Mouse (Mus musculus) left cerebral cortex, adult 2 months (tissue): ENCODE results near the gene Cldn19. TPM values are rescaled to one million over a fixed set of nuclear protein-coding genes. Genes with fewer than 3 reads are reported as not detected.
"Not testable (repeated sequence)": the region's sequence is repeated elsewhere in the genome, so short reads cannot be mapped to it uniquely, and the experiment has no call there.

Source experiments
- DNase-seq, 2 experiments: peaks; one replicate each; pipeline ENCODE4 v3.0.0; 2021 to 2022; ENCODE audit warnings: low spot score in 2 of 2, mixed read lengths in 1 of 2; ENCODE audit errors: extremely low spot score in 1 of 2
- H3K27ac ChIP-seq: fragments of 200-600 bp; 2 replicates; pipeline ENCODE4 v1.8.1; 2022
- H3K4me3 ChIP-seq: fragments of 200-600 bp; 2 replicates; pipeline ENCODE4 v1.8.1; 2022
- CTCF ChIP-seq: fragments of 200-600 bp; IDR thresholded peaks from 2 replicates; pipeline ENCODE4 v1.8.1; 2022; ENCODE audit warnings: antibody characterized with exemption, mild to moderate bottlenecking, moderate library complexity
- intact Hi-C: fragments of 180-260 bp; cut with DNase I; formaldehyde crosslinking; loops from one replicate; pipeline ENCODE4 v1.15.1; 2025
- total RNA-seq, 2 experiments: library from RNA; stranded (reverse); gene quantifications; 2 replicates each; pipeline ENCODE4 v1.2.3; 2021

The Cldn19 gene
- total RNA-seq, 2 experiments from 2014 or later = 0.18 to 0.30 TPM

DNA sequence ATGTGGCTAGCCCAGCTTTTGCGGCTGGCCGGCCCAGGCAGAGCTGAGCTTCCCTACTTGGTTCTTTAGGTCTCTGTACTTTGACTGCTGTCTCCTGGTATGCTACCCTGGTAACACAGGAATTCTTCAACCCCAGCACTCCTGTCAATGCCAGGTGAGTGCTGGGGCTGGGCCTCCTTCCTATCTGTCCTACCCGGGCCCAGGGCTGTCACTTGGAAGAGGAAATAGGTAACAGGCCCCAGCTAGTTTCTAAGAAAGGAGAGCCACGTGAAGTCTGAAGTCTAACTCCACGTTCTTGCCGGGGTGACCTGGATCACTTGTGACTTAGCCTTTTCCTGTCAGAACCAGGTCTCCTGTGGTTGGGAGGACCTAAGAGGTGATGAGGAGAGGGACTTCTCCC is 1.9 kb downstream of the Cldn19 start:
- intact Hi-C loops = no loop called here
- TF ChIP-seq CTCF = no peak
- no peak for DNase-seq
- no peak overlapping the region for H3K4me3 ChIP-seq
- no peak overlapping the region for H3K27ac ChIP-seq

DNA sequence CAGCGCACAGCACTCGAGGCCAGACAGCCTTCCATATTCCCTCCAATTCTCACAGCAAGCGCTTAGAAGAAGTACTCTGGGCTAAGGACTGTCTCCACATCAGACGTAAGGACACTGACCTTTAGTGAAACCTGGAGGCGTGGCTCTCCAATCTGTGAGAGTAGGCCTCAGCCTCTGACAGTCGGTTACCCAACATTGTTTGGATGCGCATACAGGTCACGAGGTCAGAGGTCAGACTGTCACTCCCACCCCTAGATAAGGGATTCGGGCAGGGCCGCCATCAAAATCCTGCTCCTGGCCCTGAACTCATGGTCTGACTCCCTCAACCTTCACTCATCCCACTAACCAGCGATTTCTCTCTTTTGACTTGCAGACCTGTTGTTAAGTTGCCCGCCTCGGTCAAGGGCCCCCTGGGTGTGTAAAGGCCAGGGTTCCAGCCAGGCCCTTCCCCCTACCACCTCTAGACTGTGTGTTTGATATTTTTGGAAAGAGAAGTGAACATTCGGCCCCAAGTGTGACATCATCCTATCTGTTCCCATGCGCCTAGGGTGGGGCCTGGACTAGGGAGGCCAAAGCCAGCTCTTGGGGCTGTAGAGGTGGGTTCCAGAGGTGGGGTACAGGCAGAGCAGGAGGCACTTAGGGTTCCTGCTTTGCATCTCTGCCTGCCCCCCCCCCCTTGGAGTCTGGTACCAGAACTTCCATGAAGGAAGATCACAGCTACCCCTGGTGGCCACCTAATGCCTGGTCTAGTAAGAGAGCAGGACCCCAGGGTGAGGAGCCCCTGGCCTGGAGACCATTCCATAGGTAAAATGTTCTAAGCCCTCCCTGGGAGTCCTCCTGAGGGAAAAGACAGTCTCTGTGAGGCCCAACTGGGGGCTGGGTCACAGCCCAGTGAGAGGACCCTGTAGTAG is 4.4 kb downstream of the Cldn19 start:
- DNase-seq = no peak
- peak; percentile 7; the same call in 1 of the 2 replicates for TF ChIP-seq CTCF
- Histone ChIP-seq H3K4me3 (no peak overlapping the region), H3K27ac (no peak overlapping the region)
- intact Hi-C loops = no loop called here

GRCm38 (mm10) chr4:119261087-119261713 is 6.0 kb downstream of the Cldn19 start:
- no peak for TF ChIP-seq CTCF
- intact Hi-C loops = no loop called here
- DNase-seq = no peak

GRCm38 (mm10) chr4:119262483-119262882 is 7.3 kb downstream of the Cldn19 start:
- H3K27ac ChIP-seq = no peak overlapping the region
- intact Hi-C loops = no loop called here
- no peak for TF ChIP-seq CTCF
- no peak for DNase-seq
- no peak overlapping the region for H3K4me3 ChIP-seq

More at GRCm38 (mm10) chr4:119261087-119261713, 6.0 kb downstream of the Cldn19 start:
- no peak overlapping the region for H3K27ac ChIP-seq
- H3K4me3 ChIP-seq = no peak overlapping the region

DNA sequence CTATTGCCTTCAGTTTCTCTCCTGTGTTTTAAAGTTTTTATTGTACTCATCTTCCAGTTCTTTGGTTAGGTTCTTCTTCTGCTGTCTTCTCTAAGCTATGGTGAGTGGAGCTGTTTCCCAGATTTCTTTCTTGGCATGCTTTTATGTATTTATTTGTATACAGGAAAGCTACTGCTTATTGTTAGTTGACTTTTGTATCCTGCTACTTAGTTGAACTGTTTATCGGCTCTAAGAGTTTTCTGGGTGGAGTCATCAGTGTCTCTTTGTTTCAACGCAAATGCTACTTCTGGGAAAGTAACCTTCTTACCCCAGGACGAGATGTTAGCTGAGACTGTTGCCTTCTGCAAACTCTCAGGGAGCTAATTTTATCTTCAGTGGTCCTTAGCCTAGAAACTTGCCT is 8.2 kb downstream of the Cldn19 start:
- no peak overlapping the region for H3K4me3 ChIP-seq
- DNase-seq = no peak
- intact Hi-C loops = no loop called here
- H3K27ac ChIP-seq = no peak overlapping the region
- no peak for TF ChIP-seq CTCF

DNA sequence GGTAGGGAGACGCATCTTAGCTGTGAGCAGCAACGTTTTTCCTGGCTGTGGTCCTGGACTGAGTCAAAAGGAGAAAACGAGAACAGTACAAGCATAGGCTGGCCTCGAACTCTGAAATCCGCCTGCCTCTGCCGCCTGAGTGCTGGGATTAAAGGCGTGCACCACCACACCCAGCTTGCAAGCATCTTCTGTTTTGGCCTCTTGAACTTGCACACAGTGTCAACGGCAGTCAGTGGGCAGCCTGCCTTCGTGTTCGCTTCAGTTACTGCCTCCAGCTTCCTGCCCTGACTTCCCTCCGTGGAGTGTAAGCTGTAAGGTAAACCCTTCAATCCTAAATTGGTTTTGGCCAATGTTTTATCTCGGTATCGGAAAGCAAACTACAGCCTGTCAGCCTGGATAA is 11.4 kb downstream of the Cldn19 start:
- TF ChIP-seq CTCF = no peak
- DNase-seq = no peak

GRCm38 (mm10) chr4:119274627-119275026 is 19.4 kb downstream of the Cldn19 start:
- DNase-seq = no peak
- no peak overlapping the region for H3K4me3 ChIP-seq
- H3K27ac ChIP-seq = peak overlapping the region; percentile 38
- intact Hi-C loops = no loop called here
- TF ChIP-seq CTCF = no peak

More for the DNA sequence above, 11.4 kb downstream of the Cldn19 start:
- Histone ChIP-seq H3K4me3 (no peak overlapping the region), H3K27ac (no peak overlapping the region)
- intact Hi-C loops = no loop called here

DNA sequence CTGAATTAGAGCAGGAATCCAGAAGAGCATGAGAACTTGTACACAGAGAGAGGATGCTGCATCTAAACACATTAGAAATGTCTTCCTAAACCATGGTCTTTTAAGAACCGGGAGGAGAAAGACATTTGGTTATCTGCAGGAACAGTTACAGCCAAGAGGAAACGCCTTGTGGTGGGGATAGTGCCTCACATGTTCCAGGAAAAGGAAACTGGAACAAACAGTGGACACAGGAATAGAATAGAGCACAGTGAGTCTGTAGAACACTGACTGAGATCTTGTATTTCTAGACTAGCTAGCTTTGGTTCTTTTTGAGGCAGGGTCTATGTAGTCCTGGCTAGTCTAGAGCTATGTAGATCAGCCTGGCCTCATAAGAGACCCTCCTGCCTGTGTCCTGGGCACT is 20.0 kb downstream of the Cldn19 start:
- no peak; the same call in 1 of the 2 replicates for TF ChIP-seq CTCF
- intact Hi-C loops = no loop called here
- Histone ChIP-seq H3K27ac (peak overlapping the region; percentile 38), H3K4me3 (no peak overlapping the region)
- DNase-seq = no peak

GRCm38 (mm10) chr4:119275726-119276125 is 20.5 kb downstream of the Cldn19 start:
- H3K27ac ChIP-seq = peak overlapping the region; percentile 38; the same call in 1 of the 2 replicates
- intact Hi-C loops = no loop called here
- DNase-seq = no peak
- no peak for TF ChIP-seq CTCF
- no peak overlapping the region for H3K4me3 ChIP-seq

GRCm38 (mm10) chr4:119278784-119279183 is 23.6 kb downstream of the Cldn19 start:
- H3K27ac ChIP-seq, H3K4me3 ChIP-seq, DNase-seq, intact Hi-C loops: not testable (repeated sequence)

DNA sequence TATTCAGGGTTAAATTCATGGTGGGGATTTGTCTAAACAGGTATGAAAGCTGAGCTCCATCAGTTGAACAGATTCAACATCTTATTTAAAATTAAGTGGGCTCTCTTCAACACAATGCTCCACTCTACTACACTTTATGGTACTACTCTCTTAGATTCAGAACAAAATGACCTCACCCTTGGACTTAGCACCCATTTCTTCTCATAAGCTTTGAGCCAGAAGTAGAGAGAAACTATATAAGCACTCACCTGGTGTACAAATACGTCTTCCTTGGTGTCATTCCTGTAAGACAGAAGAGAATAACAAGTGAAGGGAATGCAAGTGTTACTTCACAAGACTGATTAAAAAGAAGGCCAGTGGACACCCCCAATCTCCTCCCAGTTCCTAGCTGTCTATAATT is 29.6 kb downstream of the Cldn19 start:
- intact Hi-C loops = no loop called here
- DNase-seq = no peak
- H3K4me3 ChIP-seq = no peak overlapping the region
- no peak for TF ChIP-seq CTCF
- H3K27ac ChIP-seq = no peak overlapping the region

DNA sequence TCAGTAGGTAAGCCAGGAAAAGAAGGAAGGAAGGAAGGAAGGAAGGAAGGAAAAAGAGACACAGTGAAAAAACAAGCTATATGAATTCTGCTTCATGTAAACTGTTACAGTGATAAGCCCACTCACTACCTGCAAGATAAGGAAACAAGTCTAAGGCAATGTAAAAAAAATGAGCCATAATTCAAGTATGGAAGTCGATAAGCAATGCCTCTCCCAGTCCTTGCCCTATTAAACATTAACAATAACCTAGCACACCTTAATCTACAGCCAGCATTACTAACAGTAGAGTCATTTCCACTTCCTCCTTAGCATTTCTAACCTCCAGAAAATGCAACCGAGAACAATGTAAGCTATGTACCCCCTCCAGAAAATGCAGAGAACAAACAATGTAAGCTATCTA is 30.1 kb downstream of the Cldn19 start:
- Histone ChIP-seq H3K27ac (no peak overlapping the region), H3K4me3 (no peak overlapping the region)
- TF ChIP-seq CTCF = no peak
- no peak for DNase-seq
- intact Hi-C loops = no loop called here
